27 mouse cellular contexts compared by ENCODE assay signal in the genomic region with DNA sequence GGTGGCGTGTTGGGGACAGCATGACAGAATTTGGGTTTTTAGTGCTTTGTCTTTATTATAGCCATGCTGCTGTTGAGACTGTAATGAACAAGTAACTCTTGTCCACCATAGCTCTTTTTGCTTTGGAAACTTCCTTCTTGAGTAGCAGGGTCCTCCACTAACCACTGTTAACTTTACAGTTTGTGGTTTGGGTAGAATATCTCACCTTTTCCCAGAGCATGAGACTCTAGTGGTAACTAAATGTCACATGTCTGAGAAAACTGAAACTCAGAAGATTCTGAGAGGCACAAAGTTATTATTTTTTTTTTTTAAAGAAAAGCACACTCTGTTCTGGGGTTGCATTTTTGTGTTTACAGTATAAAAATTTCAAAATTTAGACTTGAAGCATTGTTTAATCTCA.
A peak's percentile ranks its signal among the peaks of the same experiment; 100 is the strongest.
DNase-seq lines count a peak whose midpoint lies in the region; ATAC-seq lines count a peak whose summit lies in the region.
"Had no signal": no experiment of that assay in that cellular context is flagged by ENCODE, and none has a peak within 500 bp of the region (broad histone marks: within the 10 kb centered on the region; RNA-seq: fewer than 3 reads in every experiment).

No protein-coding gene starts in this region.

- H3K36me3 ChIP-seq in hindbrain, embryonic 12.5 days = no peaks in the 10 kb centered on the region
- H3K36me3 ChIP-seq: forebrain, embryonic 10.5 days; G1E; heart, embryonic 10.5 days; heart, embryonic 13.5 days had no signal

- H3K9me3 ChIP-seq in hindbrain, embryonic 12.5 days (replicated peaks) = no peaks in the 10 kb centered on the region
- H3K9me3 ChIP-seq: forebrain, embryonic 10.5 days; forebrain, embryonic 13.5 days; G1E; heart, embryonic 10.5 days; heart, embryonic 13.5 days had no signal

- H3K9ac ChIP-seq in hindbrain, embryonic 12.5 days = no peak overlapping the region
- H3K9ac ChIP-seq: forebrain, embryonic 13.5 days; heart, embryonic 13.5 days had no signal

- H3K27ac ChIP-seq in hindbrain, embryonic 12.5 days = no peak overlapping the region
- H3K27ac ChIP-seq: forebrain, embryonic 10.5 days; forebrain, embryonic 13.5 days; heart, adult 2 months; heart, embryonic 10.5 days; heart, embryonic 13.5 days had no signal

- peak; percentile 11 for DNase-seq in thymus, postnatal 0 days (ENCODE audit: low spot score)
- no peak for DNase-seq in thymus, adult 18-20 months
- peak; percentile 3 for DNase-seq in T-cell, adult 2 months (ENCODE audit: low spot score)
- no peak for DNase-seq in spleen, adult 18-20 months
- no peak for DNase-seq in lung, adult 18-20 months
- DNase-seq: adrenal gland, adult 8-10 months; adrenal gland, postnatal 25 days; B cell, adult 2 months; cerebellum, adult 11-12 months; cerebellum, adult 8-10 months; cerebellum, postnatal 10 days; gastrocnemius, postnatal 10 days; gastrocnemius, postnatal 36 days; heart, adult 2 months; heart, postnatal 14 days; heart, postnatal 4 days had no signal

- no peaks in the 10 kb centered on the region for H3K4me1 ChIP-seq in hindbrain, embryonic 12.5 days
- H3K4me1 ChIP-seq: forebrain, embryonic 10.5 days; forebrain, embryonic 13.5 days; heart, embryonic 10.5 days; heart, embryonic 13.5 days had no signal

- ATAC-seq in inflammation-experienced regulatory T-cells, adult 6 months = peak; percentile 58
- no peak for ATAC-seq in hindbrain, embryonic 12.5 days (ENCODE audit: low FRiP score)
- ATAC-seq: forebrain, embryonic 13.5 days; forebrain, embryonic 16.5 days; hindbrain, embryonic 16.5 days; Patski had no signal

- H3K4me3 ChIP-seq in hindbrain, embryonic 12.5 days = no peak overlapping the region
- H3K4me3 ChIP-seq: forebrain, embryonic 10.5 days; forebrain, embryonic 13.5 days; heart, adult 2 months; heart, embryonic 10.5 days; heart, embryonic 13.5 days had no signal

- no peak overlapping the region for H3K4me2 ChIP-seq in hindbrain, embryonic 12.5 days (replicated peaks)
- H3K4me2 ChIP-seq: forebrain, embryonic 13.5 days; heart, embryonic 13.5 days had no signal

- H3K27me3 ChIP-seq in hindbrain, embryonic 12.5 days = no peaks in the 10 kb centered on the region
- H3K27me3 ChIP-seq: CH12.LX; forebrain, embryonic 13.5 days; heart, embryonic 13.5 days; Patski had no signal

- 88% methylated on average over 1 of the region's 1 CpGs for WGBS in hindbrain, embryonic 12.5 days

Comparison
In these comparisons a context has a peak if more than half of its experiments do, and no peak if none do; other contexts are left out.
1. DNase-seq: peak in thymus, postnatal 0 days (single experiment) and T-cell, adult 2 months (single experiment); none in thymus, adult 18-20 months (0 of 2), spleen, adult 18-20 months (0 of 2) and lung, adult 18-20 months (0 of 2).